Mouse (Mus musculus): ENCODE results near the gene Klhdc8b. TPM values are rescaled to one million over a fixed set of nuclear protein-coding genes. Genes with fewer than 3 reads are reported as not detected.

Gene Klhdc8b
- polyA plus RNA-seq, 1 experiment from 2014 or later: 33.5 TPM

- H3K9me3 ChIP-seq (replicated peaks; ENCODE audit: low read length): no peaks in the 10 kb centered on the region
- 74% methylated on average over 3 of the region's 3 CpGs for WGBS
Observed at GRCm38 (mm10) chr9:108436182-108436581, 25.2 kb downstream of the Klhdc8b start, which contains the start of gene BC048562. Gene BC048562 (plus strand): TSS chr9:108436482.

GRCm38 (mm10) chr9:108431431-108432067 lies 29.8 kb downstream of the Klhdc8b start:
- no peaks in the 10 kb centered on the region for H3K9me3 ChIP-seq (replicated peaks; ENCODE audit: low read length)
- TF ChIP-seq CTCF (IDR thresholded peaks at IDR 0.05; ENCODE audit: low read depth): no peak
- 0 out of 2 replicates have a peak overlapping the region, but pooled peaks have one; percentile 1 for H3K9ac ChIP-seq (ENCODE audit: low read depth, low read length)
- peak; percentile 63; the same call in 1 of the 2 replicates for ATAC-seq (replicated peaks; ENCODE audit: low FRiP score, low read depth)
- H3K4me3 ChIP-seq (replicated peaks; ENCODE audit: low read depth, low read length): peak overlapping the region; percentile 26
- DNase-seq (ENCODE audit: low spot score): peak; percentile 73
- no peak overlapping the region for H3K27ac ChIP-seq
- H3K4me2 ChIP-seq (ENCODE audit: low read length): peak overlapping the region; percentile 53
- H3K4me1 ChIP-seq (replicated peaks; ENCODE audit: insufficient read depth, low read length): no peaks in the 10 kb centered on the region
- no peaks in the 10 kb centered on the region for H3K36me3 ChIP-seq (ENCODE audit: insufficient read depth, low read length)
- 52% methylated on average over 32 of the region's 32 CpGs for WGBS
- H3K27me3 ChIP-seq (ENCODE audit: insufficient read depth, low read length): no peaks in the 10 kb centered on the region

More at GRCm38 (mm10) chr9:108436182-108436581, 25.2 kb downstream of the Klhdc8b start, which contains the start of gene BC048562:
- no peak within 1 kb of the TSS for H3K4me2 ChIP-seq (ENCODE audit: low read length)
- no peak within 1 kb of the TSS for H3K4me3 ChIP-seq (replicated peaks; ENCODE audit: low read depth, low read length)
- H3K36me3 ChIP-seq (ENCODE audit: insufficient read depth, low read length): no peaks in the 10 kb centered on the region
- no peak within 1 kb of the TSS for H3K27ac ChIP-seq
- no peak for TF ChIP-seq CTCF (IDR thresholded peaks at IDR 0.05; ENCODE audit: low read depth)
- H3K9ac ChIP-seq (ENCODE audit: low read depth, low read length): no peak within 1 kb of the TSS
- ATAC-seq (replicated peaks; ENCODE audit: low FRiP score, low read depth): no peak
- no peaks in the 10 kb centered on the region for H3K27me3 ChIP-seq (ENCODE audit: insufficient read depth, low read length)
- DNase-seq (ENCODE audit: low spot score): no peak
- no peaks in the 10 kb centered on the region for H3K4me1 ChIP-seq (replicated peaks; ENCODE audit: insufficient read depth, low read length)

GRCm38 (mm10) chr9:108428384-108428783 lies 33.0 kb downstream of the Klhdc8b start, which contains the start of gene Ccdc36:
Gene Ccdc36 (minus strand): TSS chr9:108428484.
- Histone ChIP-seq H3K27me3 (ENCODE audit: insufficient read depth, low read length) (no peaks in the 10 kb centered on the region), H3K4me1 (replicated peaks; ENCODE audit: insufficient read depth, low read length) (no peaks in the 10 kb centered on the region), H3K9me3 (replicated peaks; ENCODE audit: low read length) (no peaks in the 10 kb centered on the region), H3K4me2 (ENCODE audit: low read length) (no peak within 1 kb of the TSS), H3K36me3 (ENCODE audit: insufficient read depth, low read length) (no peaks in the 10 kb centered on the region), H3K9ac (ENCODE audit: low read depth, low read length) (no peak within 1 kb of the TSS), H3K4me3 (replicated peaks; ENCODE audit: low read depth, low read length) (no peak within 1 kb of the TSS), H3K27ac (no peak within 1 kb of the TSS)
- DNase-seq (ENCODE audit: low spot score) (no peak), ATAC-seq (replicated peaks; ENCODE audit: low FRiP score, low read depth) (no peak)
- TF ChIP-seq CTCF (IDR thresholded peaks at IDR 0.05; ENCODE audit: low read depth): no peak

- DNase-seq (ENCODE audit: low spot score): no peak
- H3K9ac ChIP-seq (ENCODE audit: low read depth, low read length): no peak overlapping the region
- 72% methylated on average over 1 of the region's 1 CpGs for WGBS
- no peak overlapping the region for H3K27ac ChIP-seq
- no peaks in the 10 kb centered on the region for H3K27me3 ChIP-seq (ENCODE audit: insufficient read depth, low read length)
- no peak overlapping the region for H3K4me3 ChIP-seq (replicated peaks; ENCODE audit: low read depth, low read length)
- no peaks in the 10 kb centered on the region for H3K4me1 ChIP-seq (replicated peaks; ENCODE audit: insufficient read depth, low read length)
- no peaks in the 10 kb centered on the region for H3K36me3 ChIP-seq (ENCODE audit: insufficient read depth, low read length)
- H3K9me3 ChIP-seq (replicated peaks; ENCODE audit: low read length): no peaks in the 10 kb centered on the region
- H3K4me2 ChIP-seq (ENCODE audit: low read length): no peak overlapping the region
- TF ChIP-seq CTCF (IDR thresholded peaks at IDR 0.05; ENCODE audit: low read depth): peak; percentile 53
- ATAC-seq (replicated peaks; ENCODE audit: low FRiP score, low read depth): no peak
Observed at GRCm38 (mm10) chr9:108412221-108412620, 49.2 kb downstream of the Klhdc8b start.

GRCm38 (mm10) chr9:108411381-108411942 lies 49.9 kb downstream of the Klhdc8b start:
- no peak for TF ChIP-seq CTCF (IDR thresholded peaks at IDR 0.05; ENCODE audit: low read depth)
- ATAC-seq (replicated peaks; ENCODE audit: low FRiP score, low read depth): no peak
- Histone ChIP-seq H3K4me1 (replicated peaks; ENCODE audit: insufficient read depth, low read length) (no peaks in the 10 kb centered on the region), H3K36me3 (ENCODE audit: insufficient read depth, low read length) (no peaks in the 10 kb centered on the region), H3K4me2 (ENCODE audit: low read length) (no peak overlapping the region), H3K9me3 (replicated peaks; ENCODE audit: low read length) (no peaks in the 10 kb centered on the region), H3K4me3 (replicated peaks; ENCODE audit: low read depth, low read length) (no peak overlapping the region), H3K9ac (ENCODE audit: low read depth, low read length) (no peak overlapping the region), H3K27ac (no peak overlapping the region), H3K27me3 (ENCODE audit: insufficient read depth, low read length) (no peaks in the 10 kb centered on the region)
- DNase-seq (ENCODE audit: low spot score): no peak
- WGBS: 77% methylated on average over 9 of the region's 9 CpGs

GRCm38 (mm10) chr9:108409535-108409934 lies 51.8 kb downstream of the Klhdc8b start:
- Histone ChIP-seq H3K36me3 (ENCODE audit: insufficient read depth, low read length) (no peaks in the 10 kb centered on the region), H3K4me1 (replicated peaks; ENCODE audit: insufficient read depth, low read length) (no peaks in the 10 kb centered on the region), H3K4me2 (ENCODE audit: low read length) (no peak overlapping the region), H3K9me3 (replicated peaks; ENCODE audit: low read length) (no peaks in the 10 kb centered on the region), H3K27ac (no peak overlapping the region), H3K4me3 (replicated peaks; ENCODE audit: low read depth, low read length) (no peak overlapping the region), H3K9ac (ENCODE audit: low read depth, low read length) (no peak overlapping the region), H3K27me3 (ENCODE audit: insufficient read depth, low read length) (no peaks in the 10 kb centered on the region)
- 96% methylated on average over 4 of the region's 4 CpGs for WGBS
- DNase-seq (ENCODE audit: low spot score): no peak
- no peak for ATAC-seq (replicated peaks; ENCODE audit: low FRiP score, low read depth)
- no peak for TF ChIP-seq CTCF (IDR thresholded peaks at IDR 0.05; ENCODE audit: low read depth)
